Mouse (Mus musculus) 3134 (cell line): ENCODE measurements around the gene Hnrnpa2b1.

Source experiments
- DNase-seq: peaks from one replicate; pipeline ENCODE4 v3.0.0-alpha.2; 2011; ENCODE audit warnings: low spot score; ENCODE audit not compliant: insufficient read length; ENCODE audit errors: extremely low read depth

Hnrnpa2b1 gene

GRCm38 (mm10) chr6:51417306-51417936, 52.3 kb downstream of the Hnrnpa2b1 start:
- no peak for DNase-seq

DNA sequence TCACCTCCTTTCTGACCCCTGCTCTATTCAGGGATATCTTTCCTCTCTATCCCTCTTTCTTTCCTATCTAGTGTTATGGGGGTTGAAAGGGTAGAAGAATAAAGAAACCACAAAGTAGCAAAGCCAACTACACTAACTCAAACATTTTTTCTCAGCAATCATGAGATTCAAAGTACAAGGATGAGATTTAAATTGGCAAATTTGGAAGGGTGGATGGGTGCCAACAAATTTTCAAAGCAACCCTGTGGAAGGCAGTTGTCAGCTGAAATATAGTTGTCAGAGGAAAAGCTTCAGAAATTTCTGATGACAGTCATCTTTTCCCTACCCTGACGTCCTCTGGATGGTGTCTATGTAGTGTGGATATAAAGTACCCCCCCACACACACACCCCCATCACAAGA, 53.3 kb downstream of the Hnrnpa2b1 start:
- DNase-seq = no peak
